Mouse (Mus musculus): ENCODE results near the gene Rac3.

GRCm38 (mm10) chr11:120684660-120685059 is 36.6 kb upstream of the Rac3 start:
- no peak for TF ChIP-seq EP300 (IDR thresholded peaks at IDR 0.05; ENCODE audit: insufficient read depth, low read depth, low read length)
- TF ChIP-seq CTCF (IDR thresholded peaks at IDR 0.05; ENCODE audit: low read depth, low read length), result no peak
